22 mouse cellular contexts compared by ENCODE assay signal in genomic region chr5:33435151-33435550, GRCm38 (mm10). TPM values are rescaled to one million over a fixed set of nuclear protein-coding genes. Genes with fewer than 3 reads are reported as not detected.
DNase-seq lines count a peak whose midpoint lies in the region; ATAC-seq and TF ChIP-seq lines count a peak whose summit lies in the region.
"Had no signal": no experiment of that assay in that cellular context is flagged by ENCODE, and none has a peak within 500 bp of the region (broad histone marks: within the 10 kb centered on the region; RNA-seq: fewer than 3 reads in every experiment).

No protein-coding gene starts in this region.

- peaks cover 93% of the 10 kb centered on the region for H3K27me3 ChIP-seq in hindbrain, embryonic 11.5 days (ENCODE audit: control insufficient read depth, insufficient read depth, low read length)
- H3K27me3 ChIP-seq in hindbrain, postnatal 0 days (ENCODE audit: insufficient read depth, low read length), result peaks cover 82% of the 10 kb centered on the region
- peaks cover 98% of the 10 kb centered on the region for H3K27me3 ChIP-seq in E14TG2a.4 (ENCODE audit: insufficient read depth, low read length)
- peaks cover 87% of the 10 kb centered on the region for H3K27me3 ChIP-seq in limb, embryonic 15.5 days
- H3K27me3 ChIP-seq in kidney, adult 2 months (replicated peaks; ENCODE audit: control insufficient read depth, insufficient read depth, low read length), result peaks cover 5% of the 10 kb centered on the region

- TF ChIP-seq CTCF in hindbrain, postnatal 0 days (IDR thresholded peaks at IDR 0.05; ENCODE audit: low read depth), result no peak
- TF ChIP-seq CTCF in E14TG2a.4 (conservative IDR thresholded peaks at IDR 0.05; ENCODE audit: low read length), result no peak
- TF ChIP-seq CTCF in kidney, adult 2 months (conservative IDR thresholded peaks at IDR 0.05; ENCODE audit: insufficient read depth, insufficient read length, low read depth, low read length), result no peak

- DNase-seq in hindbrain, embryonic 11.5 days (ENCODE audit: low spot score), result peak; percentile 47
- DNase-seq in hindbrain, postnatal 0 days (ENCODE audit: low spot score), result no peak
- peak; percentile 17 for DNase-seq in R1 (ENCODE audit: low read depth, low spot score)
- DNase-seq in cerebellum, postnatal 25 days, result no peak
- no peak for DNase-seq in kidney, adult 2 months
- DNase-seq: cerebellum, postnatal 10 days; heart, postnatal 36 days; lung, adult 18-20 months; spleen, adult 18-20 months had no signal

- WGBS in hindbrain, embryonic 11.5 days, result 2% methylated on average over 26 of the region's 26 CpGs
- WGBS in hindbrain, postnatal 0 days, result 1% methylated on average over 26 of the region's 26 CpGs
- WGBS in limb, embryonic 15.5 days, result 1% methylated on average over 26 of the region's 26 CpGs
- WGBS in kidney, adult 2 months, result 2% methylated on average over 26 of the region's 26 CpGs

- ATAC-seq in hindbrain, embryonic 11.5 days (ENCODE audit: low FRiP score), result no peak
- ATAC-seq in hindbrain, postnatal 0 days, result no peak
- ATAC-seq in limb, embryonic 15.5 days (ENCODE audit: insufficient number of reproducible peaks, low FRiP score, low TSS enrichment, low read depth), result no peak
- ATAC-seq: intestine, embryonic 15.5 days had no signal

- 0 out of 2 replicates have a peak overlapping the region, but pooled peaks have one; percentile 19 for H3K4me2 ChIP-seq in hindbrain, embryonic 11.5 days (replicated peaks; ENCODE audit: low read depth, low read length)
- no peak overlapping the region for H3K4me2 ChIP-seq in hindbrain, postnatal 0 days (ENCODE audit: low read depth, low read length)
- no peak overlapping the region for H3K4me2 ChIP-seq in limb, embryonic 15.5 days

- no peak for TF ChIP-seq POLR2A in kidney, adult 2 months (IDR thresholded peaks at IDR 0.05; ENCODE audit: low read depth, low read length)

- H3K4me3 ChIP-seq in hindbrain, embryonic 11.5 days (ENCODE audit: low read depth, low read length), result no peak overlapping the region; the same call in 1 of the 2 replicates
- no peak overlapping the region for H3K4me3 ChIP-seq in hindbrain, postnatal 0 days (ENCODE audit: low read length)
- H3K4me3 ChIP-seq in E14TG2a.4 (replicated peaks; ENCODE audit: low read length), result peak overlapping the region; percentile 73
- H3K4me3 ChIP-seq in limb, embryonic 15.5 days, result 0 out of 2 replicates have a peak overlapping the region, but pooled peaks have one; percentile 30
- no peak overlapping the region for H3K4me3 ChIP-seq in kidney, adult 2 months (ENCODE audit: insufficient read depth, low read depth, low read length)
- H3K4me3 ChIP-seq: myocyte had no signal

- no peaks in the 10 kb centered on the region for H3K9me3 ChIP-seq in hindbrain, embryonic 11.5 days (ENCODE audit: control insufficient read depth, low read length)
- H3K9me3 ChIP-seq in hindbrain, postnatal 0 days (ENCODE audit: low read length), result no peaks in the 10 kb centered on the region
- peaks cover 5% of the 10 kb centered on the region; the same call in 1 of the 2 replicates for H3K9me3 ChIP-seq in E14TG2a.4 (ENCODE audit: low read length)
- H3K9me3 ChIP-seq in limb, embryonic 15.5 days, result no peaks in the 10 kb centered on the region
- H3K9me3 ChIP-seq: embryonic facial prominence, embryonic 12.5 days; intestine, embryonic 15.5 days had no signal

- peaks cover 28% of the 10 kb centered on the region for H3K4me1 ChIP-seq in hindbrain, embryonic 11.5 days (replicated peaks; ENCODE audit: control insufficient read depth, insufficient read depth, low read length)
- H3K4me1 ChIP-seq in hindbrain, postnatal 0 days (ENCODE audit: insufficient read depth, low read length), result peaks cover 4% of the 10 kb centered on the region; the same call in 1 of the 2 replicates
- peaks cover 55% of the 10 kb centered on the region for H3K4me1 ChIP-seq in E14TG2a.4 (replicated peaks; ENCODE audit: low read depth, low read length)
- H3K4me1 ChIP-seq in limb, embryonic 15.5 days, result peaks cover 48% of the 10 kb centered on the region
- no peaks in the 10 kb centered on the region for H3K4me1 ChIP-seq in kidney, adult 2 months (ENCODE audit: control insufficient read depth, insufficient read depth, low read length)

- H3K9ac ChIP-seq in hindbrain, embryonic 11.5 days (ENCODE audit: low read depth, low read length), result no peak overlapping the region
- H3K9ac ChIP-seq in hindbrain, postnatal 0 days (replicated peaks; ENCODE audit: low read length), result no peak overlapping the region
- H3K9ac ChIP-seq in limb, embryonic 15.5 days, result no peak overlapping the region
- H3K9ac ChIP-seq: embryonic facial prominence, embryonic 12.5 days; intestine, embryonic 15.5 days had no signal

- H3K36me3 ChIP-seq in hindbrain, embryonic 11.5 days (ENCODE audit: control insufficient read depth, insufficient read depth, low read length), result no peaks in the 10 kb centered on the region
- H3K36me3 ChIP-seq in hindbrain, postnatal 0 days (ENCODE audit: insufficient read depth, low read length), result no peaks in the 10 kb centered on the region
- no peaks in the 10 kb centered on the region for H3K36me3 ChIP-seq in E14TG2a.4 (ENCODE audit: insufficient read depth, low read length)
- no peaks in the 10 kb centered on the region for H3K36me3 ChIP-seq in limb, embryonic 15.5 days
- H3K36me3 ChIP-seq in kidney, adult 2 months (ENCODE audit: control insufficient read depth, insufficient read depth, low read length), result no peaks in the 10 kb centered on the region
- H3K36me3 ChIP-seq: embryonic facial prominence, embryonic 12.5 days; G1E; intestine, embryonic 15.5 days had no signal

- H3K27ac ChIP-seq in hindbrain, embryonic 11.5 days (ENCODE audit: low read depth, low read length), result no peak overlapping the region
- H3K27ac ChIP-seq in hindbrain, postnatal 0 days, result no peak overlapping the region
- no peak overlapping the region for H3K27ac ChIP-seq in limb, embryonic 15.5 days
- no peak overlapping the region for H3K27ac ChIP-seq in kidney, adult 2 months (ENCODE audit: insufficient read depth, low read depth, low read length)
- H3K27ac ChIP-seq: embryonic facial prominence, embryonic 12.5 days; intestine, embryonic 15.5 days had no signal

RNA-seq across cellular contexts. Expression of gene Nkx1-1, which starts 1.4 kb away (rescaled TPM):
- polyA plus RNA-seq in hindbrain, embryonic 11.5 days (2014; fragmentation: Nextera tagmentation; extraction: Ambion mirVana), result 0.32 and 0.60 TPM in 2 replicates
- 6.5 and 7.8 TPM in 2 replicates for total RNA-seq in hindbrain, postnatal 0 days (2014; rRNA removed)
- 0.35 and 0.39 TPM in 2 replicates for polyA plus RNA-seq in hindbrain, postnatal 0 days (2015; fragmentation: Nextera tagmentation; extraction: Ambion mirVana)
- not detected in 2 replicates for polyA plus RNA-seq in limb, embryonic 15.5 days (2015; fragmentation: Nextera tagmentation; extraction: Ambion mirVana)
- not detected in 2 replicates for polyA plus RNA-seq in kidney, adult 2 months (2012; rRNA removed)
- total RNA-seq: adrenal gland, adult 18-20 months; gastrocnemius, postnatal 36 days; heart, postnatal 36 days; layer of hippocampus, postnatal 25 days; left cerebral cortex, postnatal 14 days; liver, adult 2 months; megakaryocyte-erythroid progenitor cell, adult 5-6 weeks had no signal
- polyA plus RNA-seq: embryonic facial prominence, embryonic 12.5 days; G1E; intestine, embryonic 15.5 days; liver, adult 2 months; myocyte; stomach, embryonic 16.5 days had no signal

RNA-seq across cellular contexts. Expression of gene Uvssa, which starts 56.8 kb away (rescaled TPM):
- polyA plus RNA-seq in hindbrain, embryonic 11.5 days (2014; fragmentation: Nextera tagmentation; extraction: Ambion mirVana), result 6.9 and 7.9 TPM in 2 replicates
- total RNA-seq in hindbrain, postnatal 0 days (2014; rRNA removed), result 7.7 and 8.7 TPM in 2 replicates
- 8.1 and 8.5 TPM in 2 replicates for polyA plus RNA-seq in hindbrain, postnatal 0 days (2015; fragmentation: Nextera tagmentation; extraction: Ambion mirVana)
- 10.3 and 10.6 TPM in 2 replicates for polyA plus RNA-seq in limb, embryonic 15.5 days (2015; fragmentation: Nextera tagmentation; extraction: Ambion mirVana)
- polyA plus RNA-seq in kidney, adult 2 months (2012; rRNA removed), result 4.3 and 5.4 TPM in 2 replicates

Comparison
In these comparisons a context has a peak if more than half of its experiments do, and no peak if none do; other contexts are left out.
1. DNase-seq: peak in hindbrain, embryonic 11.5 days (single experiment) and R1 (single experiment); none in hindbrain, postnatal 0 days (single experiment), cerebellum, postnatal 25 days (0 of 2) and kidney, adult 2 months (single experiment).
2. H3K4me3 ChIP-seq: peak in E14TG2a.4 (single experiment) and limb, embryonic 15.5 days (single experiment); none in hindbrain, embryonic 11.5 days (single experiment), hindbrain, postnatal 0 days (single experiment) and kidney, adult 2 months (single experiment).